Mouse (Mus musculus): ENCODE results near the gene Pald1. TPM values are rescaled to one million over a fixed set of nuclear protein-coding genes. Genes with fewer than 3 reads are reported as not detected.
A peak's percentile ranks its signal among the peaks of the same experiment; 100 is the strongest.

Pald1 gene
- polyA plus RNA-seq, 1 experiment from 2014 or later = 17.3 TPM

DNA sequence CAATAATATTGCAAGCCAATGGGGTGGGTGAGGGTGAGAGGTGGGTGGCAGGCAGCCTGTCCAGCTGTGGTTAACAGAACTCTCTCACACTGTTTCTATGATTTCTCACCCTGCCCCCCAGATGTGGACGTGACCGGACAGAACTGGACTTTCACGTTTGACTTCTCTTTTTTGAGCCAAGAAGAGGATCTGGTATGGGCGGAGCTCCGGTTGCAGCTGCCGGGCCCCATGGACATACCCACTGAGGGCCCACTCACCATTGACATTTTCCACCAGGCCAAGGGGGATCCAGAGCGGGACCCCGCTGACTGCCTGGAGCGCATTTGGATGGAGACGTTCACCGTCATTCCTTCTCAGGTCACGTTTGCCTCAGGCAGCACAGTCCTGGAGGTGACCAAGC lies 39.5 kb upstream of the Pald1 start:
- DNase-seq (ENCODE audit: low spot score, missing footprints) (no peak), ATAC-seq (ENCODE audit: low FRiP score) (no peak)
- no peak overlapping the region for H3K4me3 ChIP-seq (ENCODE audit: low read depth, low read length)
- no peak overlapping the region for H3K9ac ChIP-seq (ENCODE audit: low read length)
- H3K4me2 ChIP-seq = no peak overlapping the region
- H3K36me3 ChIP-seq (ENCODE audit: control insufficient read depth, insufficient read depth, low read length) = no peaks in the 10 kb centered on the region
- H3K27me3 ChIP-seq (ENCODE audit: control insufficient read depth, insufficient read depth, low read length) = peaks cover 24% of the 10 kb centered on the region
- WGBS = 89% methylated on average over 12 of the region's 12 CpGs
- peaks cover 14% of the 10 kb centered on the region; the same call in 1 of the 2 replicates for H3K4me1 ChIP-seq (ENCODE audit: control insufficient read depth, insufficient read depth, low read length)
- H3K9me3 ChIP-seq (ENCODE audit: control insufficient read depth, low read length) = no peaks in the 10 kb centered on the region
- H3K27ac ChIP-seq (ENCODE audit: low read depth, low read length) = no peak overlapping the region

DNA sequence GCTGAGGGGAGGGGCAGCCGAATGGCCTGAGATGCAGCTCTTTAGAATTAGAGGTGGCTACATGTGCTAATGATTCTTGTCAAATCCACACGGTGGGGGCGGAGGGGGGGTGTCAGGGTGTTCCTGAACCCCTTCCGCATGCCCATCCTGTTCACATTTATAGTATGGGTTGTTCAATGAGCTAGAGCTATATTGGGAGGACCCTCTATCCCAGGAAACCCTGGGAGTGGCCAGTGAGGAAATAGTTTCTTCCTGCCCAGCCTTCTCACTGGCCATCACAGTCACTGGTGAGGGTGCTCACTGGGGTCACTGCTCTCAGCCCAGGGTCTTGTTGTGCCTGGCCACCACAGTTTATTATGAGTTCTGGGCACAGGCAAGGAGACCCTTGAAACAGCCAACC lies 36.7 kb upstream of the Pald1 start:
- Histone ChIP-seq H3K27ac (ENCODE audit: low read depth, low read length) (no peak overlapping the region), H3K9me3 (ENCODE audit: control insufficient read depth, low read length) (no peaks in the 10 kb centered on the region), H3K4me3 (ENCODE audit: low read depth, low read length) (no peak overlapping the region), H3K36me3 (ENCODE audit: control insufficient read depth, insufficient read depth, low read length) (no peaks in the 10 kb centered on the region), H3K27me3 (ENCODE audit: control insufficient read depth, insufficient read depth, low read length) (peaks cover 30% of the 10 kb centered on the region), H3K4me2 (no peak overlapping the region), H3K4me1 (ENCODE audit: control insufficient read depth, insufficient read depth, low read length) (peaks cover 14% of the 10 kb centered on the region; the same call in 1 of the 2 replicates), H3K9ac (ENCODE audit: low read length) (no peak overlapping the region)
- ATAC-seq (ENCODE audit: low FRiP score) (no peak), DNase-seq (ENCODE audit: low spot score, missing footprints) (no peak)
- 79% methylated on average over 4 of the region's 4 CpGs for WGBS

DNA sequence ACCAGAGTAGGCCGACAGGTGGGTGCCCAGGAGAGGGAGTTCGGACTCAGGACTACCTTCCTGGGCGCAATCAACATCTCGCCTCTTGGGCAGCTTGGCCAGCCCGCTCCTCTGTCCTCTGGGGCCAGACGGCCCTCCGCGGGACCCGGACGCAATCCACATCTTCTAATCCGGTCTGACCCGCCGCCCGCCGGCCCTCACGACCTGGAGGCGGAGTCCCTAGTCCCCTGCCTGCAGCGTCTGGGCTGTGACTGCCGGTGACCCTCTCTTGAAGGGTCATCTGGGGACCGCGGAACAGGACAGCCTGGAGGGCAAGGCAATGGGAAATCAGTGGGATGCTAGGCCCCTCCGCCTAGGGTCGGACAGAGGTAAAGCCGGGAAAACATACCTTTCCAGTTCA lies 35.8 kb upstream of the Pald1 start:
- DNase-seq (ENCODE audit: low spot score, missing footprints) (peak; percentile 88), ATAC-seq (ENCODE audit: low FRiP score) (0 out of 2 replicates have a peak, but pooled peaks have one; percentile 43)
- H3K9ac ChIP-seq (ENCODE audit: low read length) = no peak overlapping the region
- no peak overlapping the region for H3K4me2 ChIP-seq
- no peaks in the 10 kb centered on the region for H3K36me3 ChIP-seq (ENCODE audit: control insufficient read depth, insufficient read depth, low read length)
- H3K4me1 ChIP-seq (ENCODE audit: control insufficient read depth, insufficient read depth, low read length) = peaks cover 9% of the 10 kb centered on the region; the same call in 1 of the 2 replicates
- no peaks in the 10 kb centered on the region for H3K9me3 ChIP-seq (ENCODE audit: control insufficient read depth, low read length)
- H3K27me3 ChIP-seq (ENCODE audit: control insufficient read depth, insufficient read depth, low read length) = peaks cover 30% of the 10 kb centered on the region
- no peak overlapping the region for H3K4me3 ChIP-seq (ENCODE audit: low read depth, low read length)
- WGBS = 2% methylated on average over 24 of the region's 24 CpGs
- no peak overlapping the region for H3K27ac ChIP-seq (ENCODE audit: low read depth, low read length)

DNA sequence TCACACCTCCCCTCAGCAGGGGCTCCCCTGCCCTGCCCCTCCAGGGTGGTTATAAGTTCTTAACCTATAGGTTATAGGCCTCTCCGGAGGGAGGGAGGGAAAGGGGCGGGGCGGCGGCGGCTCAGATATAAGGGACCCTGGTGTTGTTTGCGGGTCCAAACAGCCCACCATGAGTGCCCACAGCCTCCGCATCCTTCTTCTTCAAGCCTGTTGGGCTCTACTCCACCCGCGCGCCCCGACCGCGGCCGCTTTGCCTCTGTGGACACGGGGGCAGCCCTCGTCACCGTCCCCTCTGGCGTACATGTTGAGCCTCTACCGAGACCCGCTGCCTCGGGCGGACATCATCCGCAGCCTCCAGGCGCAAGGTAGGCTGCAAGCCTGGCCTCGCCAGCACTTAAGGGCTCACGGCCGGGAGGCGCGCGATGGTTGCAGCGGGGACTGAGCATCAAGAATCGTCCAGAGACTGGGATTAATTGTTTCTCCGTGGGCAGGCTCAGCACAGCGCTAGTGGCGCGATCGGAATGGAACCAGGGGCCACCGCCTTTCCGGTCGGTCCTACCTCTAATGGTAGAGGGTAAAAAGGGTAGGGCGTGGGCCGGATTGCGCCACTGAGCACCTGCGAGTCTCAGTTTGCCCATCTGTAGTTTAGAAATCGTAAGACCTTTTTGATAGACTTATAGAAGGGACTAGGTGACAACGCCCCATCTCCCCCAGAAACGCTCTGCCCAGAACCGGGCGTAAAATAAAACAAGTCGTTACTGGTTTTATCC lies 35.0 kb upstream of the Pald1 start:
- peak; percentile 96 for DNase-seq (ENCODE audit: low spot score, missing footprints)
- peaks cover 9% of the 10 kb centered on the region; the same call in 1 of the 2 replicates for H3K4me1 ChIP-seq (ENCODE audit: control insufficient read depth, insufficient read depth, low read length)
- peak overlapping the region; percentile 44 for H3K9ac ChIP-seq (ENCODE audit: low read length)
- H3K4me2 ChIP-seq = peak overlapping the region; percentile 69
- peak; percentile 57; the same call in 1 of the 2 replicates for ATAC-seq (ENCODE audit: low FRiP score)
- 4% methylated on average over 50 of the region's 50 CpGs for WGBS
- H3K4me3 ChIP-seq (ENCODE audit: low read depth, low read length) = peak overlapping the region; percentile 41
- H3K27me3 ChIP-seq (ENCODE audit: control insufficient read depth, insufficient read depth, low read length) = peaks cover 30% of the 10 kb centered on the region
- no peak overlapping the region for H3K27ac ChIP-seq (ENCODE audit: low read depth, low read length)
- H3K9me3 ChIP-seq (ENCODE audit: control insufficient read depth, low read length) = no peaks in the 10 kb centered on the region
- no peaks in the 10 kb centered on the region for H3K36me3 ChIP-seq (ENCODE audit: control insufficient read depth, insufficient read depth, low read length)

DNA sequence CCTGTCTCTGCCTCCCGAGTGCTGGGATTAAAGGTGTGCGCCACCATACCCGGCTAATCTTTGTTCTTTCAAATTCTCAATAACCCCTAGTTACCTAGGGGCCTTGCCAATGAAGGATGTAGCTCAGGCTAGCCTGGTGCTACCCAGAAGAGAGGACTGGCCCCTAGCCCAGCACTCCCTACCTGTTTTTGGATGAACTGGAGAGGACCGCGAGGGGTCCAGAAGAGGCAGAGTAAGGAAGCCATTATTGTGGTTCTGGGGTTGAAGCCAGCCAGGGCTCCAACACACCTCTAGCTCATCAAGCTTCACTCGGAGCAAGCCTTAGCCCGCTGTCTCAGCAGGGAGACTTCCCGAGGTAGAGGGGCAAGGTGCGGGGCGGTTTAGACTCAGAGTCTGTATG lies 34.3 kb upstream of the Pald1 start, which contains the start of gene Nodal:
Gene Nodal (plus strand): TSS at position 301 of the 400 bp plus-strand sequence.
- Histone ChIP-seq H3K27ac (ENCODE audit: low read depth, low read length) (no peak within 1 kb of the TSS), H3K4me1 (ENCODE audit: control insufficient read depth, insufficient read depth, low read length) (peaks cover 9% of the 10 kb centered on the region; the same call in 1 of the 2 replicates), H3K36me3 (ENCODE audit: control insufficient read depth, insufficient read depth, low read length) (no peaks in the 10 kb centered on the region), H3K4me3 (ENCODE audit: low read depth, low read length) (peak within 1 kb of the TSS; percentile 41), H3K9me3 (ENCODE audit: control insufficient read depth, low read length) (no peaks in the 10 kb centered on the region), H3K4me2 (peak within 1 kb of the TSS; percentile 69), H3K27me3 (ENCODE audit: control insufficient read depth, insufficient read depth, low read length) (peaks cover 30% of the 10 kb centered on the region), H3K9ac (ENCODE audit: low read length) (peak within 1 kb of the TSS; percentile 44)
- 24% methylated on average over 10 of the region's 10 CpGs for WGBS
- DNase-seq (ENCODE audit: low spot score, missing footprints) (no peak), ATAC-seq (ENCODE audit: low FRiP score) (peak; percentile 9; the same call in 1 of the 2 replicates)

DNA sequence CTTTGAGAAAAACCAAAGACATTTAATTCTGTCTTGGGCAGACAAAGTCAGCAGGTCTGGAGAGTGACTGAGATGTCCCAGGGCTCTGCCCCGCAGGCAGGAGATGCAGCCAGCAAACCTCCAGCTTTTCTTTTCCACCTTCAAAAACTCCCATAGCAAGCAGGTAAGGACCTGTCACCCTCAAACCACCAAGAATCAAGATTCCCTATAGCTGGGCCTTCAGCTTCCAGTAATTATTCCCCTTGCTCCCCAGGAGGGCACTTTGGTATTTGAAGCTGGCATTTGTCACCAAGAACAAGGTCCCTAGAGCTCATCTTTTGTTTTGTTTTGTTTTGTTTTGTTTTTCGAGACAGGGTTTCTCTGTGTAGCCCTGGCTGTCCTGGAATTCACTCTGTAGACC lies 33.7 kb upstream of the Pald1 start:
- DNase-seq (ENCODE audit: low spot score, missing footprints) (no peak), ATAC-seq (ENCODE audit: low FRiP score) (no peak)
- H3K4me2 ChIP-seq = no peak overlapping the region
- H3K9me3 ChIP-seq (ENCODE audit: control insufficient read depth, low read length) = no peaks in the 10 kb centered on the region
- H3K4me3 ChIP-seq (ENCODE audit: low read depth, low read length) = no peak overlapping the region
- WGBS = 59% methylated on average over 2 of the region's 2 CpGs
- H3K9ac ChIP-seq (ENCODE audit: low read length) = no peak overlapping the region
- H3K27ac ChIP-seq (ENCODE audit: low read depth, low read length) = no peak overlapping the region
- peaks cover 30% of the 10 kb centered on the region for H3K27me3 ChIP-seq (ENCODE audit: control insufficient read depth, insufficient read depth, low read length)
- H3K36me3 ChIP-seq (ENCODE audit: control insufficient read depth, insufficient read depth, low read length) = no peaks in the 10 kb centered on the region
- H3K4me1 ChIP-seq (ENCODE audit: control insufficient read depth, insufficient read depth, low read length) = peaks cover 9% of the 10 kb centered on the region; the same call in 1 of the 2 replicates

DNA sequence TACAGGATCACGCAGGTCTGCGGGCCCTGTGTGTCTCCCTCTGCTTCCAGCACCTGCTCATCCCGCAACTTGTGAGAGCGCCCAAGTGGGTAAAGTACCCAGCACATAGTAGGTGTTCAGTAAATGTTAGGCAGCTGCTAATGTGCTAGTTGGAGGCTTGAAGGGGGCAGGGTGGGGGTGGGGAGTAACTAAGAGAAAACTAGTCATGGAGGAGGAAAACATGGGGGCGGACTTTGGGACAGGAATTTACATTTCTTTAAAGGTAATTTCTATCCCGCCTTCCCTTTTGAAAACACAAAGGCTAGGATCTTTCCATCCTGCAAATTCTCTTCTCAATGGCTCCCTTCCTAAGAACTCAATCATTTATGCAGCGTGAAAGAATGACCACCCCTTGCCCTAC lies 33.2 kb upstream of the Pald1 start:
- Histone ChIP-seq H3K4me2 (no peak overlapping the region), H3K9me3 (ENCODE audit: control insufficient read depth, low read length) (no peaks in the 10 kb centered on the region), H3K27ac (ENCODE audit: low read depth, low read length) (no peak overlapping the region), H3K4me3 (ENCODE audit: low read depth, low read length) (no peak overlapping the region), H3K4me1 (ENCODE audit: control insufficient read depth, insufficient read depth, low read length) (peaks cover 9% of the 10 kb centered on the region; the same call in 1 of the 2 replicates), H3K9ac (ENCODE audit: low read length) (no peak overlapping the region), H3K36me3 (ENCODE audit: control insufficient read depth, insufficient read depth, low read length) (no peaks in the 10 kb centered on the region), H3K27me3 (ENCODE audit: control insufficient read depth, insufficient read depth, low read length) (peaks cover 30% of the 10 kb centered on the region)
- ATAC-seq (ENCODE audit: low FRiP score) = no peak
- no peak for DNase-seq (ENCODE audit: low spot score, missing footprints)
- WGBS = 33% methylated on average over 7 of the region's 7 CpGs

DNA sequence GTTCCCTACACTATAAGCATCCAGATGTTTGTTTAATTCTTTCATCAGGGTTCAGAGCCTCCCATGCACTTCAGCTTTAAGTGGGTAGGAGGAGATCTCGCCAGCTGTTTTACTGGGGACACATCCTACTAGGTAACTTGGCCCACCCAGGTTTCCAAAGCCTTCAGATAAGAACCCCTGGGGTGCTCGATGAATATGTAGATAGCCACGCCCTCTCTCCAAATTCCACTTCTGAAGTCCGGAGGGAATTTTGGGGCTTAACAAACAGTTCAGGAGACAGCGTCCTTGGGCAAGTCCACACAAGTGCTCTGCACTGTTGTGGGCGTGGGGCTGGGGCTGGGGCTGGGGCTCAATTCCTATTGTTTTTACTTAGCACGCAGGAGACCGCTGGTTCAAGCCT lies 32.6 kb upstream of the Pald1 start:
- WGBS = 21% methylated on average over 8 of the region's 8 CpGs
- no peak for ATAC-seq (ENCODE audit: low FRiP score)
- Histone ChIP-seq H3K4me2 (no peak overlapping the region), H3K9ac (ENCODE audit: low read length) (no peak overlapping the region), H3K27me3 (ENCODE audit: control insufficient read depth, insufficient read depth, low read length) (peaks cover 30% of the 10 kb centered on the region), H3K36me3 (ENCODE audit: control insufficient read depth, insufficient read depth, low read length) (no peaks in the 10 kb centered on the region), H3K27ac (ENCODE audit: low read depth, low read length) (no peak overlapping the region), H3K9me3 (ENCODE audit: control insufficient read depth, low read length) (no peaks in the 10 kb centered on the region), H3K4me3 (ENCODE audit: low read depth, low read length) (no peak overlapping the region), H3K4me1 (ENCODE audit: control insufficient read depth, insufficient read depth, low read length) (peaks cover 9% of the 10 kb centered on the region; the same call in 1 of the 2 replicates)
- DNase-seq (ENCODE audit: low spot score, missing footprints) = no peak

DNA sequence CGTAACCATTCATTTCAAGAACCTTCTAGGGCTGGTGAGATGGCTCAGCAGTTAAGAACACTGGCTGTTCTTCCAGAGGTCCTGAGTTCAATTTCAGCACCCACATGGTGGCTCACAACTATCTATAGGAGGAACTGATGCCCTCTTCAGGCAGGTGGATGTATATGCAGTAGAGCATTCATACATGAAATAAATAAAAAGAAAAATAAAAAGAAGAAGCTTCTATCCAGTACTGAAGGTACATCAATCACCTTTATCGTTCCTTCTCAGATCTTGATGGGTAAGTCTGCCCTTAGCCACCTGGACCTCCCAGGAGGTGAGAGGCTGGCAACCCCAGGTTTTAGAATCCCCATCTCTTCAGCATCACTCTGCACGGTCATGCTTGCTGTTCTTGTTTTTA lies 31.9 kb upstream of the Pald1 start:
- no peaks in the 10 kb centered on the region for H3K9me3 ChIP-seq (ENCODE audit: control insufficient read depth, low read length)
- ATAC-seq (ENCODE audit: low FRiP score) (no peak), DNase-seq (ENCODE audit: low spot score, missing footprints) (peak; percentile 61)
- 70% methylated on average over 3 of the region's 3 CpGs for WGBS
- no peak overlapping the region for H3K4me3 ChIP-seq (ENCODE audit: low read depth, low read length)
- no peak overlapping the region for H3K4me2 ChIP-seq
- H3K4me1 ChIP-seq (ENCODE audit: control insufficient read depth, insufficient read depth, low read length) = peaks cover 11% of the 10 kb centered on the region
- H3K27me3 ChIP-seq (ENCODE audit: control insufficient read depth, insufficient read depth, low read length) = peaks cover 30% of the 10 kb centered on the region
- H3K36me3 ChIP-seq (ENCODE audit: control insufficient read depth, insufficient read depth, low read length) = no peaks in the 10 kb centered on the region
- H3K9ac ChIP-seq (ENCODE audit: low read length) = no peak overlapping the region
- no peak overlapping the region for H3K27ac ChIP-seq (ENCODE audit: low read depth, low read length)
